Mouse (Mus musculus) heart, postnatal 0 days (tissue): Measurements from ENCODE around the gene Etfb. TPM values are rescaled to one million over a fixed set of nuclear protein-coding genes. Genes with fewer than 3 reads are reported as not detected.

ENCODE experiments used
- ATAC-seq: fragments of 200-750 bp; cut with Nextera tagmentation; 2 replicates; pipeline ENCODE4 v1.8.0; 2017; ENCODE audit warnings: low read depth, moderate number of reproducible peaks, moderate library complexity; ENCODE audit not compliant: insufficient read depth
- DNase-seq: peaks from one replicate; pipeline ENCODE4 v3.0.0-alpha.2; 2016; ENCODE audit warnings: low spot score
- H3K27ac ChIP-seq: fragments of 300-500 bp; sonication (generic); 2 replicates; pipeline ENCODE4 v1.5.1; 2014; ENCODE audit warnings: low read depth, mild to moderate bottlenecking
- H3K27me3 ChIP-seq: fragments of 300-500 bp; sonication (generic); 2 replicates; pipeline ENCODE4 v1.6.1; 2014; ENCODE audit warnings: low read length, mixed read lengths; ENCODE audit not compliant: control insufficient read depth, insufficient read depth
- H3K36me3 ChIP-seq: fragments of 300-500 bp; sonication (generic); replicated peaks from 2 replicates; pipeline ENCODE4 v1.6.1; 2014; ENCODE audit warnings: low read length, mixed read lengths; ENCODE audit not compliant: control insufficient read depth, insufficient read depth
- H3K4me1 ChIP-seq: fragments of 300-500 bp; sonication (generic); 2 replicates; pipeline ENCODE4 v1.6.1; 2014; ENCODE audit warnings: antibody characterized with exemption; ENCODE audit not compliant: control insufficient read depth, insufficient read depth
- H3K4me2 ChIP-seq: fragments of 300-500 bp; sonication (generic); 2 replicates; pipeline ENCODE4 v1.6.1; 2014; ENCODE audit warnings: low read depth, mild to moderate bottlenecking, low read length, moderate library complexity
- H3K4me3 ChIP-seq: fragments of 300-500 bp; sonication (generic); 2 replicates; pipeline ENCODE4 v1.5.1; 2014; ENCODE audit warnings: low read depth, low read length
- H3K9ac ChIP-seq: fragments of 300-500 bp; sonication (generic); replicated peaks from 2 replicates; pipeline ENCODE4 v1.6.1; 2014; ENCODE audit warnings: low read depth, low read length, mixed read lengths
- H3K9me3 ChIP-seq: fragments of 300-500 bp; sonication (generic); replicated peaks from 2 replicates; pipeline ENCODE4 v1.6.1; 2016; ENCODE audit warnings: low read length; ENCODE audit not compliant: control insufficient read depth
- CTCF ChIP-seq: IDR thresholded peaks from 2 replicates; pipeline ENCODE4 v1.5.1; 2016; ENCODE audit warnings: antibody characterized with exemption, control low read depth, low read depth
- EP300 ChIP-seq: IDR thresholded peaks from 2 replicates; pipeline ENCODE4 v1.6.1; 2016; ENCODE audit warnings: antibody characterized with exemption, low read depth
- WGBS: fragments of 180-500 bp; shearing (Covaris S2); extraction: QIAGEN DNeasy Blood & Tissue Kit; methylation state at CpG from one replicate; pipeline ENCODE4 v1.1.7; 2014; 5-methylcytosine and 5-hydroxymethylcytosine counted together
- polyA plus RNA-seq: library from polyadenylated mRNA; unstranded; fragments of >200 nt; fragmentation: Nextera tagmentation; extraction: Ambion mirVana; gene quantifications from 2 replicates; pipeline ENCODE4 v1.2.1, GENCODE M21; 2015
- total RNA-seq: library from RNA; depleted of rRNA; stranded (reverse); fragments of >200 nt; gene quantifications from 2 replicates; pipeline ENCODE4 v1.2.3, GENCODE M21; 2014; ENCODE audit warnings: low replicate concordance

Etfb gene
- total and polyA plus RNA-seq, 2 experiments from 2014 or later = 434 to 1,315 TPM

- Histone ChIP-seq H3K27me3 (no peaks in the 10 kb centered on the region), H3K4me3 (no peak overlapping the region), H3K9ac (no peak overlapping the region), H3K4me1 (peaks cover 44% of the 10 kb centered on the region), H3K27ac (peak overlapping the region; percentile 77), H3K9me3 (no peaks in the 10 kb centered on the region), H3K36me3 (peaks cover 40% of the 10 kb centered on the region), H3K4me2 (no peak overlapping the region)
- 94% methylated on average over 2 of the region's 2 CpGs for WGBS
- TF ChIP-seq CTCF = no peak
- TF ChIP-seq EP300 = no peak
- DNase-seq (no peak), ATAC-seq (no peak)
Measured at GRCm38 (mm10) chr7:43449811-43450210, 5.9 kb downstream of the Etfb start.

DNA sequence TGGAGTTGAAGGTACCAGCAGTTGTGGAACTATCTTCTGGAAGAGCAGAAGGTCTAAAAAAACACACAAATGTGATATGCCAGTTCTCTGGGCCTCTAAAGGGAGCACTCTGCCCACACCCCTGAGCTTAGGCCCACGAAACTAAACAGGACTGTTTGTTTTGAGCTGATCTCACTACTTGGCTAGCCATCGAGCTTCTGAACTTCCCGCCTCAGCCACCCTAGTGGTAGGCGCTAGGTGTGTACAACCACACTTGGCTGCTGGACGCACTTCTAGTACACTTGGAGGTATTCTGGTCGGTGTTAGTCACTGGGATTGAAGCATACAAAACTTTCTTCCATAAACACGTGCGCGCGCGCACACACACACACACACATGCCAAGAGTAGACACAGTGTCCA lies 7.8 kb downstream of the Etfb start:
- Histone ChIP-seq H3K4me1 (peaks cover 32% of the 10 kb centered on the region; the same call in 1 of the 2 replicates), H3K9me3 (no peaks in the 10 kb centered on the region), H3K27ac (no peak overlapping the region), H3K27me3 (no peaks in the 10 kb centered on the region), H3K4me2 (no peak overlapping the region), H3K36me3 (peaks cover 59% of the 10 kb centered on the region), H3K4me3 (no peak overlapping the region), H3K9ac (no peak overlapping the region)
- DNase-seq (no peak), ATAC-seq (no peak)
- no peak for TF ChIP-seq CTCF
- TF ChIP-seq EP300 = no peak
- 91% methylated on average over 11 of the region's 11 CpGs for WGBS

GRCm38 (mm10) chr7:43452609-43453008 lies 8.7 kb downstream of the Etfb start:
- 0 out of 2 replicates have a peak, but pooled peaks have one; percentile 28 for ATAC-seq
- TF ChIP-seq CTCF (peak; percentile 29), EP300 (no peak)
- H3K4me1 ChIP-seq = peaks cover 24% of the 10 kb centered on the region; the same call in 1 of the 2 replicates
- H3K4me3 ChIP-seq = no peak overlapping the region
- H3K27me3 ChIP-seq = no peaks in the 10 kb centered on the region
- H3K36me3 ChIP-seq = peaks cover 68% of the 10 kb centered on the region
- no peak overlapping the region for H3K4me2 ChIP-seq
- DNase-seq = peak; percentile 15
- no peaks in the 10 kb centered on the region for H3K9me3 ChIP-seq
- no peak overlapping the region for H3K27ac ChIP-seq
- H3K9ac ChIP-seq = no peak overlapping the region
- 43% methylated on average over 4 of the region's 4 CpGs for WGBS

DNA sequence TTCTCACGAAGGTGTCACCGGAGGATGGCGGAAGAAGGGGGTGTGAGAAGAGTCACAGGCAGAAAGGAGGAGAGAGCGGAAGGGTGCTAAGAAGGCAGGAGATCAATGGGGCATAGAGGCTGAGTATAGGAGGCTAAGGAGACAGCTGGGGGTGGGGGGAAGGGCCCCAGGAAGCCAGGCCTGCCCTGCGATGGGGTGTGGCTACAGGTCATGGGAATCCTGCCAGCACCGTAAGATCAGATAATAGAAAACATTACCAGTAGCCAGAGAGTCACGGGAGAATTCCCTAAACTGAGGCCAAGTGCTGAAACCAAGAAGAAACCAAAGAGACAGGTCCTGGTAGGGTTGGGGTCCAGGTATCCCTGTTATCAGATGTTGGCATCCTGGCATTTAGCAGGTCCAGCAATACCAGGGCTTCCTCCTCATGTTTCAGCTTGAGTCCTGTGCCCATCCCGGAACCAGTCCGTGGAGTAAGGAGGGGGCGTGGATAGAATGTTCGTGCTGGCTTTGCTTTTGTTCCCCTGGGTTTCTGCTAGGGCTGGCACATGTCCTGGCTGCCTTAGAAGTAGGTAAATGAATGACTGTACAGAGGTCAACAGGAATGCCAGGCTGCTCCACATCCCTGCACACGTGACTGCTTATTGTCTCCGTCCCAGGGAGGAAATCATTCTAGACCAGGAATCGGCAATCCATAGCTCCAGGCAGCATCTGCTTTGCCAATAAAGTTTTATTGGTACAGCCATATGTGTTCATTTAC lies 9.9 kb downstream of the Etfb start:
- Histone ChIP-seq H3K27ac (no peak overlapping the region), H3K4me1 (peaks cover 12% of the 10 kb centered on the region; the same call in 1 of the 2 replicates), H3K9me3 (no peaks in the 10 kb centered on the region), H3K27me3 (no peaks in the 10 kb centered on the region), H3K9ac (no peak overlapping the region), H3K4me2 (no peak overlapping the region), H3K4me3 (no peak overlapping the region), H3K36me3 (peaks cover 73% of the 10 kb centered on the region)
- TF ChIP-seq EP300 (no peak), CTCF (no peak)
- ATAC-seq = no peak
- WGBS = 76% methylated on average over 14 of the region's 14 CpGs
- DNase-seq = no peak

GRCm38 (mm10) chr7:43454371-43454770 lies 10.5 kb downstream of the Etfb start:
- peaks cover 73% of the 10 kb centered on the region for H3K36me3 ChIP-seq
- no peak for ATAC-seq

More at GRCm38 (mm10) chr7:43454371-43454770, 10.5 kb downstream of the Etfb start:
- Histone ChIP-seq H3K4me3 (no peak overlapping the region), H3K9me3 (no peaks in the 10 kb centered on the region), H3K27me3 (no peaks in the 10 kb centered on the region), H3K9ac (no peak overlapping the region), H3K4me1 (peaks cover 6% of the 10 kb centered on the region; the same call in 1 of the 2 replicates), H3K4me2 (no peak overlapping the region), H3K27ac (no peak overlapping the region)
- DNase-seq = no peak
- WGBS = 80% methylated on average over 6 of the region's 6 CpGs
- TF ChIP-seq CTCF (no peak), EP300 (no peak)
